Mouse (Mus musculus): ENCODE data around the gene Mcm2.

The Mcm2 gene

DNA sequence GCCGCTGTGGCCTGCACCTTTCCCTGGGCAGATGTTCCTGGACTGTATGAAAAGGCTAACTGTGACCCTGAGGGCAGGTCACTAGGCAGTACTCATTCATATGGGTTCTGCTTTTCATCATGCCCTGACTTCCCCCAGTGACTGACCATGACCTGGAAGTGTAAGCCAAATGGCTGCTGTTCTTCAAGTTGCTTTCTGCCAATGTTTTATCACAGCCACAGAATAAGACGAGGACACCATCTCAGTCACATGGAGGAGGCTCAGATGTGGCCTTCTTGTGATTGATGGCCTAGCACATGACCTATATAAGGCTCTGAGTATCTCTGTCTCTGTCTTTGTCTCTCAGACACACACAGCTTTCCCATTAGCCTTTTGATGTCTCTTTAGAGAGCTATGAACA lies 51.0 kb downstream of the Mcm2 start:
- DNase-seq (ENCODE audit: low spot score in 2 of 2), result no peak

DNA sequence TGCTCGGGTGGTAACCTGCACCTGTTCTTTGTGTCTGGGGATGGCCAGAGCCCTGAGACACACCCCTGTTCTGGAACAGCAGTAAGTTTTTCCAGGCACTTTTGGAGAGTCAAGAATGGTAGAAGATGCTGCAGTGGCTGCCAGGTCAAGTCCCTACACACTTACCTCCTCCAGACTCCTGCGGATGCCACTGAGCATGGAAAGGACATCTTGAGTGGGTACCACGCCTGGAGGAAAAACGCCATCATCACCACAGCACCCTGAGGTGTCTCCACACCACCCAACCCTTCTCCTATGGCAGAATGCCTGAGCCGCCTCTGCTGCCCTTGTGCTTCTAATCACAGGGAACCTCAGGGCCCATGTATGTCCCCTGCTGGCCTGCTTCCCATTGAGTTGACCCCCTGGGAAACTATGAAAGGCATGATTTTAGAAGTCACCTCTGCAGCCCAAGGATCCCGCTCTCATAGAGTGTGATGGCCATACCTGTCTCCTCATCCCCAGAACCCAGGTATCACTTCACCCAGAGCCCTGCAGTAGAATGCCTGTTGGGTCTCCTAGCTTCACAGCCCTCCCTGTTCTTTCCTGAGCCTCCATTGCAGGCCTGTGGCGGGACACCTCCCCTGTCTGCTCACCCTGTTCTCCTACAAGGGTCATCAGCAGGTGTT lies 53.5 kb downstream of the Mcm2 start:
- DNase-seq (ENCODE audit: low spot score in 2 of 2), result no peak

DNA sequence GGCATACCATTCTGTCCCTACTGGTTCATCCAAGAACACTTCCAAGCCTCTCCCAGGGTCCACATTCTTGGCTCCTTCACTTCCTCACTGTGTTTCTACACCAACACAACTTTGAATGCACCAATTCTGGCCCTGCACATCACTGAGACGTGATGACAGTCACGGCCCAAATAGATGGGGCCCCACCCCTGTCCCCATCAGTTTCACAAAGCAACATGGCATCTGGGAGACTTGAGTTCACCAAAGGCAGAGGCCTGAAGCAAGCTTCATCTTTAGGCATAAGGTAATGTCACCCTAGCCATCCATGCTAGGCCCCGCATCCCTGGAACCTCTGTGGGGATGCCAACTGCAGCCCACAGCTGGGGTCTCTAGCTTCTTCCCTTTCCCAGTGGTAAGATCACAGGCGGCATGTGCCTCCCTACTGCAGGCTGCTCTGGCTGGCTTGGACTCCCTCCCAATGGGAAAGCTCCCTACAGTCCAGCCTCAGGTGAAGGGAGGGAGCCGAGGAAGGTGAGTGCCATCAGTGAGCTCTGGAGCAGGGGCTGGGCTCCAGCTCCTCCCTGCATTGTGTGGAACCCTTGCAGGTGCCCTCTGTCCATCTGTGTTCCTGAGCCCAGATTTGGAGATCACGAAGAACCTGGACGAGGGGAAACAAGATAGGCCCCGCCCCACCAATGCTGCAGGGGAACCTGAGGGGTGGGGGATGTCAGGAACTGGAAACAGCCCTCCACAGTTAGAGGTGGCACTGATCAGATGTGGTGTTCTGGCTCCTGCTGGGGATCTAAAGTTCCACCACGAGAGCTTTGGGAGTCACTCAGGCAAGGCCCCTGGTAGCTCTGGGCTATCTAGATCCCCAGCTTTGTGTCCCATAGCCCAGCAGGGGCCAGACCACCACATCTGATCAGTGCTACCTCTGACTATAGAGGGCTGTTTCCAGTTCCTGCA lies 54.5 kb downstream of the Mcm2 start:
- no peak for DNase-seq (ENCODE audit: low spot score in 2 of 2)

DNA sequence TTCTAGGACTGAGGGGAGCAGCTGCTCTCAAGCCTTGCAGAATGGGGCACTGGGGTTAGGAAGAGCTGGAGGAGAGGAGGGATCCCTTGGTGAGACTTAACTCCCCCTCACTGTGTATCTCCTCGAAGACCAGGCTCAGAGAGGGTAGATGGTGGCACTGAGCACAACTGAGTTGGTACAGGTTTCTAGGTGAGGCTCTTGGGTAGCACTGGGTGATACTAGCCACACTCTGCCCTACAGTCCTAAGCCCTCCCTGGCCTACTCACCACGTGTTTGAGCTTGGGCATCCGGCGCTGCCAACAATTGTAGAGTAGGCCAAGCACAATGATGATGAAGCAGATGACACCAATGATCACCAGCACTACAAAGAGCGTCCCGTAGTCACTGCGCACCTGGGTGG lies 55.3 kb downstream of the Mcm2 start:
- DNase-seq (ENCODE audit: low spot score in 2 of 2), result no peak

DNA sequence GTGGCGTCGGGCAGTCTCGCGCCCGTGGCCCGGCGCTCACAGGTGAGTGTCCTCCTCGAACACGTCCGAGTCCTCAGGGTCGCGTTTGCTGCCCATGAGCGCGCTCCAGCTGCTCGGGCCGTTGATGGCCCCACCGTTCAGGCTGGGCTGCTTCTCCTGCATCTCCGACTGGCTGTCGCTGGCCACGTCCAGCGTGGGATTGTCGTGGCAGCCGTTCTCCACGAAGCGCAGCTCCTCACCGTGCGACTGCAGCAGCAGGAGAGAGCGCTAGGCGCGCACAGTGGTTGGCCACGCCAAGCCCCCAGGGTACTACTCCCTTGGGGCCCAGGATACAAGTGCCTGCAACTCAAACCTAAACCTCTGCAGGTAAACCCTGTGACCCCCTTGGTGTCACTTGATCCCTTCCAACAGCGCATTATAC lies 55.8 kb downstream of the Mcm2 start:
- no peak for DNase-seq (ENCODE audit: low spot score in 2 of 2)

DNA sequence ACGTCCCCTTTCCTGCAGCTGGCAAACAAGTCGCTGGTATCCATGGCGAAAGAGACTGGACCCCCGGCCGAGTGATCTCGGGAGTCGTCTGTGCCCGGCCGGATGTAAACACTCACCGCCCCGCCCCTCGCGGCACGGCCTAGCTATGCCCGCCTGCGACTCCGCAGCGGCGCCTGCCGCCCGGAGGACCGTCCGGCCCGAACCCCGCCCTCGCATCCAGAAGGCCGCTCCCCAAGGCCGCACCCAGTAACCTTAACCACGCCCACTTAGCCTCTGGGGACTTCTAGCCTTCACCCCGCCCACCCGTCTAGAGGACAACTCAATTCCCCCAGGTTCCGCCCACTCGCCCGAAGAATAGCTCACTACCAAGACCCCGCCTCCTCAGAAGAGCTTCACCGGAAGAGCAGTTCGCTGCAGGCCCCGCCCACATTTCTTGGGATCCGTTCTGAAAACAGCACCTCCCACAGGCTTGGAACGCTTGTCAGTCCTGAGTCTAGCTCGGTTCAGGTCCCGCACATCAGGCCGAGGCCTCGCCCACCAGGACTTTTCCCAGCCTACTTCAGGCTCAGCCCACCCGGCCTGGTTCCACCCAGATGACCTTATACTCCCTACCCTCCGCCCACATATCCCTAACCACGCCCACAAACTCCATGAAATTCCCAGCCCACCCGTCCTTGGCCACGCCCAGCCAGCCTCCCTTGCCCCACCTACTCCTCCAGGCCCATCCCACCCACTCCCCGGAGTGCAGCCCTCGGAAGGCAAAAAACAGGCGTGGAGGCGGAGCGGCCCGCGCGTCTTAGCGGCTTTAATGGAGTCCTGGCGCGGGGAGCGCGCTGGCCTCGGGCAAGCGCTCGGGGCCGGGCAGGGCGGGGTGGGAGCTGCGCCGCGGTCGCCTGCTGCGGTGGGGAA lies 56.5 kb downstream of the Mcm2 start, which contains the start of gene Abtb1:
Gene Abtb1 (minus strand): TSS at position 204 of the 909 bp plus-strand sequence.
- peak; percentile 98 to 99 for DNase-seq (ENCODE audit: low spot score in 2 of 2)

DNA sequence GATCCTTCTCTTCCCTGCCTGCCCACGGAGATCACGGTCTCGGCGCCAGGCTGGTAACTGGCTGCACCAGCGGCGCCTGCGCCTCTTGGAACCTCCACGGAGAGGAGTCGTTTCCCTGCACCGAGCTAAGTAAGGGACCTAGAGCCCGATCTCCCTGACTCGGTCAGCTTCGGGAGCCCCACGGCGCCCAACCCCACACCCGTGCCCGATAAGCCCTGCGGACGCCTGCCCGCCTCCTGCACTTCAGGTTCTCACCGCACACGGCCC lies 57.1 kb downstream of the Mcm2 start:
- no peak for DNase-seq (ENCODE audit: low spot score in 2 of 2)

DNA sequence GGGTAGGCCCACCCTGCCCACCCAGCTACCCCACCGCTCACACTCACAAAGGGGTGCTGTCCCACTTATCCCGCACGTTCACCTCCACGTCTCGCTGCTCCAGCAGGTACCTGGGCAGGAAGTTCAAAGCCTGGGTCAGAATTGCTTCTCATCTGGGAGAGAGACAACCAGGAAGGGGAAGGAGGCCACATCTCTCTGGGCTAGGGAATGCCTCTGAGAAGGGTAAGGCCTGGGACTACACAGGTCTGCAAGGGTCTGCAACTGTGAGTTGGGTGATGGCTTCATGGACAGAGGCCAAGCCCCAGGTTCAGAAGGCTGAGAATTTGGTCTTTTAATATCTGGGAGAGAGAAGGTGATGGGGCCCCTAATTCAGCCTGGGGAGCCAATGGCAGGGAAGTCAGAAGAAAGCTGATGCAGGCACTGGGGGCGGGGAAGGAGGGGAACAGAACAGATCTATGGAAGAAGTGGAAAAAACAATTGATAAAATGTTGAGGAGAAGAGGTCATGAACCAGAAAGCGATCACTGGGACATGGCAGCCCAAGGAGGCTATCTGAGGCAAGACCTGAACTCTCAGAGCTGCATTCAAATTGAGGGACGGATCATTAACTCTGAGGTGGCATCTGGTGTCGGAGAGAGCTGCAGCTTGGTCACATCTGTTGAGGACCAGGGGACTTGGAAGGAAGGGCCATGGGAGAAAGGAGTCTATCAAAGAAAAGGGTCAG lies 57.6 kb downstream of the Mcm2 start:
- no peak for DNase-seq (ENCODE audit: low spot score in 2 of 2)

DNA sequence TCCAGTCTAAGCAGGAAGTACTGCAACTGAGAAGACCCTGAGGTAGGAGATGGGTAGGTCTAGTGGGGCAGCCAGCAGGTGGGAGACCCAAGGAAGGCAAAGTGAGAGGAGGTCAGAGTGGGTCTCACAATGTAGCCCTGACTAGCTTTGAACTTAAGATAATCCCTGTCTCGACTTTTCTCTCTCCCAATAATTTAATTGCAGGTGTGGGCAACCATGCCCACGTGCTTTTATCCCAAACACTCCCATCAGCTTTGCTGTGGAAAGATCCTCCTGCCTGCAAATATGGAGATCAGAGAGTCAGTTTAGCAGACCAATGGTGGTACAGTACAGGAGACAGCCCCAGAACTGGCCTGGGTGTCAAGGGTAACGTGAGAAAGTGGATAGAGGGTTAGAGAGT lies 58.4 kb downstream of the Mcm2 start:
- no peak for DNase-seq (ENCODE audit: low spot score in 2 of 2)

DNA sequence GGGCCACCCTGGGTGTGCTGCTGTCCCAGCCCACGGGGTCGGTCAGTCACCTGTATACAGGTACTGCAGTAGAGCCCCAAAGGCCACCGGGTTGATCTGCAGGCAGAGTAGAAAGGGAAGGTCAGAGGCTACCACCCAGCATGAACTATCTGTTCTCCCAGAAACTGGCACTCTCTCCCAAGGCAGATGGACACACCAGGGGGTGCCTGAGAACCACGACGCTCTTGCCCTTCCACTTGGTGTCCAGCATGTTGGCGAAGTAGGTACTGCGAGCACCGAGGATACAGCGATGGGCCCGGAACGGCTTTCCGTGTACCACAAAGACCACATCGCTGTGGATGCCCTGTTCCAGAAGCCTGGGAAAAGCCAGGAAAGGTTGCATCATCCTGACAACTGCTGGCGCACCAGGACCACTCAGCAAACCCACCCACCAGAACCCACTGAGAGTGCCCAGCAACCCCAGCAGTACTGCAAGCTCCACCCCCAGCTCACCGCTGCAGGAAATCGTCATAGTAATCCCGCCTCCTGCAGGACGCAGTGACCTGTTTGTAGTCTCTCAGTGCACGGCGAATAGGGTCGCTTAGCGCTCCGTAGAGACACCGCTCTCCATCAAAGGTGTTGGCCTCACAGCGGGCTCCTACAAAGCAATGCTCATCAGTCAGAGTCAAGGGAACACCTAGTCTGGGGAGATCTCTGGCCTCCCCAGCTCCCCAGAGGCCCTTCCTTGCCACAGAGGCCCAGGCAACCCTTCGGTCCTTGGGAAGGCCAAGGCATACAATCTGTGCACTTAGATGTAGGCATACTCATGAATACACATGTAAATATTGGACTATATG lies 59.2 kb downstream of the Mcm2 start:
- no peak for DNase-seq (ENCODE audit: low spot score in 2 of 2)

DNA sequence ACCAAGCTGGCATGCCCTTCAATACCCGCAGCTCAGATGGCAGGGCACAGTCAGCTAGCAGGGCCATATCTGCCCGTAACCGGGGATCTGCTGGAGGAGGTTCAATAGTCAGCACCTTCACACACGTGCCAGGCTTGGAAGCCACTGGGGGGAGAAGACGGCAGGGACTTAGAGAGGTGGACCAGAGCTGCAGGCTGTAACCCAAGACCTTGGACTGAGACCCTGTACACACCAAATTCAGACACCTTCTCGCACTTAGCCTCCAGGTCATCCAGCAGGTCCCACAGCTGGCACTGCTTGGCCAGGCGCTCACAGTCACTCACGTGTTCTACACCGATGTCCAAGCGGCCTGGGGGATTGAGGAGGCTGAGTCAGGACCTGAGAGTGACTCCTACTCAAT lies 60.0 kb downstream of the Mcm2 start:
- no peak for DNase-seq (ENCODE audit: low spot score in 2 of 2)

DNA sequence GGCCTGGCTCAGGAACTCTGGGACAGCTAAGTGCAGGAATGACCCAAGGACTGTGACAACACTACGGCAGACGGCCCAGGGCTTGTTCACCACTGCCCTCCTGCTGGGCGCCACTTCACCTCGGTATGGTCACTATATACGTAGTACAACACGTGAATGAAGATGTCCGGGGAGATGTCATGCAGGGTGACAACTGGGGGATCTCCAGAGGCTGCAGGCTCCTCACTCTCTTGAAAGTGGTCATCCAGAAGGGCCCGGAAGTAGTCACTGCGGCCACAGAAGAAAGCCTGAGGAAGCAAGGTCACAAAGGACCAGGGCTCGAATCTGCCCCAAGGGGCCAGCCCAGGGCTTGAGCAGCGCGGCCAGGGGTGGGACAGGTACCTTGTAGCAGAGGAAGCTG lies 60.6 kb downstream of the Mcm2 start:
- DNase-seq (ENCODE audit: low spot score in 2 of 2), result no peak

DNA sequence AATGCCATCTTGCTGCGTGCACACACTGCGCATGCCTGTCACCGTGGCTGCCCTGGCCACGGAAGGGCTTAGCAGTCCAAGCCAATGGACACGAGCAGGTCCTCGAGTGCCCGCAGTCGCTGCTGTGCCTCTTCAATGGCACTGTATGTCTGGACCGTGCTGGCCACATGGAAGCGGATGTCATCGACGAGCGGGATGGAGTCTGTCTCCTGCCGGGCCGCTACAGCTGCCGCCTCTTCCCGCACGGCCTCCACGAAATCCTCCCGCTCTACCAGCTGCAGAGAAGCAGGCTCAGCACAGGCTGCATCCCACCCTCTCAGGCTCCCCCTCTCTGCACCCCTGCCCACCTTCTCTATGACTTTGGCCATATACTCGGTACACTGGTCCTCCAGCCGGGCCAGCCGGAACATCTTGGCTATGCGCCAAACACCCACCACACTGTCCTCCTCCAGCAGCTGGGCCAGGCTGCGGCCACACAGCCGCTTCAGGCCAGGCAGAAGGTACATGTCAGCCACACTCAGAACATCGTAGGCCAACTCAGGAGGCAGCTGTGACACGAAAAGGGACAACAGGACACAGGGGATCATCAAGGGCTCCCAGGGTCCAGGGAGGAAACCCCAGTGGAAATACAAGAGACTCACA lies 62.3 kb downstream of the Mcm2 start:
- no peak for DNase-seq (ENCODE audit: low spot score in 2 of 2)

DNA sequence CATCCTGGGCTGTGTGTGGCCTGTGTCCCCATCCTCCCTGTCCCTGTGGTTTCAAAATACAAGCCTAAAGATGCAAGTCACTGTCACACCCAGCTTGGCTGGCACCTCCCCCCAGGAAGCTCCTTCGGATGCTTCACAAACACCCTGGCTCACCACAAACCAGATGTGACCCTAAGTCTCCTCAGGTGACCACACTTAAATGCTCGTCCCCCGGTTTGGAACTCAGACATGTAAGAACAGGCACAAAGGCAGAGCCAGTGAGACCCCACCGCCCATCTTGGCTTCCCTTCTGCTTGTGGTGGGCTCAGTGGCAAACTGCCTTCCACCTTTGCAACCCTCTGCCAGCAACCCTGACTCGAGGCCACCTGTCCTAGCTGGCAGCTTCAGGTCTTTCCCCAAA lies 63.5 kb downstream of the Mcm2 start:
- DNase-seq (ENCODE audit: low spot score in 2 of 2), result peak; percentile 37 to 56
